Mouse (Mus musculus): Measurements from ENCODE around the gene Cnst. TPM values are rescaled to one million over a fixed set of nuclear protein-coding genes. Genes with fewer than 3 reads are reported as not detected.
A peak's percentile ranks its signal among the peaks of the same experiment; 100 is the strongest.

Gene Cnst
- polyA plus RNA-seq, 1 experiment from 2014 or later = 18.2 TPM

DNA sequence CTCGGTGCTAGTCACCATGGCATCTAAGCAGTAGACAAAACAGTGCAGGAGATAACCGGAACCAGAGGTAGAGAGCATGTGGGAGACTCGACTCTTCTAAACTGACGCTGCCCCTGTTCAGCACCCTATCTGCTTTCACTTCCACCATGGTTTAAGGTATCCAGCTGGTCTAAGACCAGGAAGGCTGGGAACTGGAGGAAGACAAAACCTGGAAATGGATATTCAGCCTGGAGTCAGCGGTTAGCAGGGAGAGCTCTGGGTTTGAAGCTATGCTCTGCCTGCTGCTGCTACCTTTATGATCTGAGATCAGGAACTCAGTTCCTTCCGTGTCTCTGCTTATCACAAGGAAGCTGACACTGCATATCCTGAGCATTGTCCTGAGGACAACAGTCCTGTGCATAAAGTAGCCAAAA, 35.9 kb downstream of the Cnst start:
- H3K9ac ChIP-seq = no peak overlapping the region
- no peak for TF ChIP-seq CTCF (IDR thresholded peaks at IDR 0.05; ENCODE audit: low read depth)

DNA sequence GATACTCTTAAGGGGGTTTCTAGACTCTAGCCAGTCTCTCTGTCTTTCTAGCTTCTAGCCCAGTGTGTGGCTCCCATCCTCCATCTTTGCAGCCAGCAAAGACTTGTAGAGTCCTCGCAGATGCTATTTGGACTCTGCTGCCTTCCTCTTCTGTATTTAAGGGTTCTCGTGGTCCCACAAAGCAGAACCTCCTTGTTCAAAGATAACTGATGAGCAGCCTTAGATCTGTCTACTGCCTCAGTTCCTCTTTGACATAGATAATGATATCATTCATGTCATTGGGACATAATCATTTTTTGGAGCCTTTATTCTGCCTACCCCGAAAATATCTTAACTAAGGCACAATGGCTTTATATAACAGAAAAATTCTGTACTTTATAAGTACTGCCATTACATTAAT, 36.9 kb downstream of the Cnst start:
- ATAC-seq (ENCODE audit: insufficient read depth) = no peak
- Histone ChIP-seq H3K4me3 (ENCODE audit: low read depth, low read length) (no peak overlapping the region), H3K9ac (no peak overlapping the region), H3K9me3 (ENCODE audit: low read depth, low read length) (no peaks in the 10 kb centered on the region), H3K4me2 (no peak overlapping the region), H3K36me3 (ENCODE audit: insufficient read depth) (peaks cover 12% of the 10 kb centered on the region; the same call in 1 of the 2 replicates), H3K4me1 (ENCODE audit: insufficient read depth) (no peaks in the 10 kb centered on the region), H3K27ac (ENCODE audit: low read depth) (no peak overlapping the region), H3K27me3 (ENCODE audit: insufficient read depth, low read length) (no peaks in the 10 kb centered on the region)
- TF ChIP-seq CTCF (IDR thresholded peaks at IDR 0.05; ENCODE audit: low read depth) = no peak
- DNase-seq = no peak
- WGBS = 85% methylated on average over 3 of the region's 3 CpGs

More for the DNA sequence above, 35.9 kb downstream of the Cnst start:
- no peak for DNase-seq
- Histone ChIP-seq H3K27me3 (ENCODE audit: insufficient read depth, low read length) (no peaks in the 10 kb centered on the region), H3K4me3 (ENCODE audit: low read depth, low read length) (no peak overlapping the region), H3K27ac (ENCODE audit: low read depth) (no peak overlapping the region), H3K4me1 (ENCODE audit: insufficient read depth) (no peaks in the 10 kb centered on the region), H3K4me2 (no peak overlapping the region), H3K36me3 (ENCODE audit: insufficient read depth) (peaks cover 12% of the 10 kb centered on the region; the same call in 1 of the 2 replicates), H3K9me3 (ENCODE audit: low read depth, low read length) (no peaks in the 10 kb centered on the region)
- WGBS = 46% methylated on average over 6 of the region's 6 CpGs
- ATAC-seq (ENCODE audit: insufficient read depth) = 0 out of 2 replicates have a peak, but pooled peaks have one; percentile 28

- WGBS = 86% methylated on average over 4 of the region's 4 CpGs
- Histone ChIP-seq H3K9ac (no peak overlapping the region), H3K4me2 (no peak overlapping the region), H3K9me3 (ENCODE audit: low read depth, low read length) (no peaks in the 10 kb centered on the region), H3K4me1 (ENCODE audit: insufficient read depth) (no peaks in the 10 kb centered on the region), H3K27ac (ENCODE audit: low read depth) (no peak overlapping the region), H3K36me3 (ENCODE audit: insufficient read depth) (peaks cover 12% of the 10 kb centered on the region; the same call in 1 of the 2 replicates), H3K27me3 (ENCODE audit: insufficient read depth, low read length) (no peaks in the 10 kb centered on the region), H3K4me3 (ENCODE audit: low read depth, low read length) (no peak overlapping the region)
- no peak for DNase-seq
- no peak for ATAC-seq (ENCODE audit: insufficient read depth)
- no peak for TF ChIP-seq CTCF (IDR thresholded peaks at IDR 0.05; ENCODE audit: low read depth)
Observed at GRCm38 (mm10) chr1:179584220-179584619, 38.0 kb downstream of the Cnst start.

DNA sequence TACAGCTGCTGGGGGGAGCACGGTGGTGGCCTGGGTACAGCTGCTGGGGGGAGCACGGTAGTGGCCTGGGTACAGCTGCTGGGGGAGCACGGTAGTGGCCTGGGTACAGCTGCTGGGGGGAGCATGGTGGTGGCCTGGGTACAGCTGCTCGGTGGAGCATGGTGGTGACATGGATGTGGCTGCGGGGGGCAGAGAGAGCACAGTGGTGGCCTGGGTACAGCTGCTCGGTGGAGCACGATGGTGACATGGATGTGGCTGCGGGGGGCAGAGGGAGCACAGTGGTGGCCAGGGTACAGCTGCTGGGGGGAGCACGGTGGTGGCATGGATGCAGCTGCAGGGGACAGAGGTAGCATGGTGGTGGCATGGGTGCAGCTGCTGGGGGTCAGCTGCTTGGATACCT, 39.5 kb downstream of the Cnst start:
- Histone ChIP-seq H3K4me2 (no peak overlapping the region), H3K27ac (ENCODE audit: low read depth) (no peak overlapping the region), H3K27me3 (ENCODE audit: insufficient read depth, low read length) (no peaks in the 10 kb centered on the region), H3K9ac (no peak overlapping the region), H3K36me3 (ENCODE audit: insufficient read depth) (no peaks in the 10 kb centered on the region), H3K4me1 (ENCODE audit: insufficient read depth) (no peaks in the 10 kb centered on the region), H3K9me3 (ENCODE audit: low read depth, low read length) (no peaks in the 10 kb centered on the region), H3K4me3 (ENCODE audit: low read depth, low read length) (no peak overlapping the region)
- no peak for TF ChIP-seq CTCF (IDR thresholded peaks at IDR 0.05; ENCODE audit: low read depth)
- ATAC-seq (ENCODE audit: insufficient read depth) = no peak
- no peak for DNase-seq
- WGBS = 89% methylated on average over 9 of the region's 9 CpGs

DNA sequence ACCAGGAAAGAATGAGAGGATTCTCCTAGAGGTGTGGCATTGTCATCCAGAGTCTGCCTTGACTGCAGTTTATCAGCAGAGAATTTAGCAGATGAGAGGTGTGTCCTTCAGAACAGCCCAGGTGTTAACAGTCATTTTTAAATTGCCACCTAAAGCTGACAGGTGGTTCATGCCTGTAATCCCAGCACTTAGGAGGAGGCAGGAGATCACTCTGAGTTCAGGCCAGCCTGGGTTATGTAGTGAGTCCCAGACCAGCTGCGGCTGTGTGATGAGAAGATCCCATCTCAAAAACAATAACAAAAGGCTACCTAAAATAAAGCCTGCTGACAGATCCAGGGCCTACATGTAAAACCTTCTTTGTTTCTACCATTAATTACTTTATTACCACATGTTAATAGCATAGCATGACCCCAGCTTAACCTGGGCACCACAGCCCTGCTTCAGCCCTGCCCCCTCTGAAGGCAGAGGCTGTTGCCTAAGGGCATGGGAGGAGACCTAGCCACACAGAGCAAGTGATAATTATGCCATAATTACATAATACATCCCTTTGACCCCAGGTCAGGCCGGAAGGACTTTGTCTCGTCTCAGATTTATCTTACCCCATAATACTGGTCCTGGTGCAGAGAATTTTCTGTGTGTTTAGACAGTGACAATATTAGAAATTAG, 40.4 kb downstream of the Cnst start:
- Histone ChIP-seq H3K9me3 (ENCODE audit: low read depth, low read length) (no peaks in the 10 kb centered on the region), H3K4me2 (no peak overlapping the region), H3K36me3 (ENCODE audit: insufficient read depth) (no peaks in the 10 kb centered on the region), H3K4me3 (ENCODE audit: low read depth, low read length) (no peak overlapping the region), H3K27me3 (ENCODE audit: insufficient read depth, low read length) (no peaks in the 10 kb centered on the region), H3K9ac (no peak overlapping the region), H3K4me1 (ENCODE audit: insufficient read depth) (no peaks in the 10 kb centered on the region), H3K27ac (ENCODE audit: low read depth) (no peak overlapping the region)
- 58% methylated on average over 3 of the region's 3 CpGs for WGBS
- TF ChIP-seq CTCF (IDR thresholded peaks at IDR 0.05; ENCODE audit: low read depth) = no peak
- ATAC-seq (ENCODE audit: insufficient read depth) (no peak), DNase-seq (no peak)

DNA sequence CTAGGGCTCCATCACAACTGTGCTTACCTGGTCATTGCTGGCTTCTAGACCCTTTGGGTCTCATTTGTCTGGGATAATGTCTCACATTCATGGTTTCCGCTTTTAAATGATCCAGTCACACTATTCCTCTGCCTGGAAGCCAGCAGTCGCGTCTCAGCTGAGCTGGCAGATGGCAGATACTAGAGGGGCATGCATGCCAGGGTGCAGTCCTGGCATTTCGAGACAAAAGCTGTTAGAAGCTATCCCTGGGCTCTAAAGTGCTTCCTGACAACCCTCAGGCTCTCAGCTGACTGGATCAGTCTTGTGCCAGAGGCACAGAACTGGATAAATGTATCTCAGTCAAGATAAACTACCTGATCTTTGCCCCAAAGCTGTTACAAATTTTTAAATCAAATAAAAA, 42.1 kb downstream of the Cnst start:
- H3K27me3 ChIP-seq (ENCODE audit: insufficient read depth, low read length) = no peaks in the 10 kb centered on the region
- no peak for ATAC-seq (ENCODE audit: insufficient read depth)
- no peak for DNase-seq
- 74% methylated on average over 4 of the region's 4 CpGs for WGBS
- no peaks in the 10 kb centered on the region for H3K4me1 ChIP-seq (ENCODE audit: insufficient read depth)
- no peak overlapping the region for H3K27ac ChIP-seq (ENCODE audit: low read depth)
- 0 out of 2 replicates have a peak, but pooled peaks cover 3% of the 10 kb centered on the region for H3K36me3 ChIP-seq (ENCODE audit: insufficient read depth)
- TF ChIP-seq CTCF (IDR thresholded peaks at IDR 0.05; ENCODE audit: low read depth) = no peak
- no peaks in the 10 kb centered on the region for H3K9me3 ChIP-seq (ENCODE audit: low read depth, low read length)
- no peak overlapping the region for H3K4me3 ChIP-seq (ENCODE audit: low read depth, low read length)
- no peak overlapping the region for H3K4me2 ChIP-seq
- H3K9ac ChIP-seq = no peak overlapping the region

GRCm38 (mm10) chr1:179591639-179592038, 45.5 kb downstream of the Cnst start:
- no peak overlapping the region for H3K4me2 ChIP-seq
- TF ChIP-seq CTCF (IDR thresholded peaks at IDR 0.05; ENCODE audit: low read depth) = no peak
- no peak for DNase-seq
- H3K9ac ChIP-seq = no peak overlapping the region
- H3K27me3 ChIP-seq (ENCODE audit: insufficient read depth, low read length) = no peaks in the 10 kb centered on the region
- H3K36me3 ChIP-seq (ENCODE audit: insufficient read depth) = 0 out of 2 replicates have a peak, but pooled peaks cover 3% of the 10 kb centered on the region
- no peak overlapping the region for H3K4me3 ChIP-seq (ENCODE audit: low read depth, low read length)
- H3K4me1 ChIP-seq (ENCODE audit: insufficient read depth) = no peaks in the 10 kb centered on the region
- no peaks in the 10 kb centered on the region for H3K9me3 ChIP-seq (ENCODE audit: low read depth, low read length)
- ATAC-seq (ENCODE audit: insufficient read depth) = no peak
- no peak overlapping the region for H3K27ac ChIP-seq (ENCODE audit: low read depth)
- 78% methylated on average over 12 of the region's 12 CpGs for WGBS

Measured in lung, embryonic 14.5 days (tissue).